Mouse (Mus musculus) E14TG2a.4 (cell line): ENCODE data around the gene Yaf2.

Experiments
- CTCF ChIP-seq: conservative IDR thresholded peaks from 2 replicates; pipeline ENCODE4 v1.5.1; 2014; ENCODE audit warnings: low read length
- NANOG ChIP-seq: IDR thresholded peaks from 2 replicates; pipeline ENCODE4 v1.6.1; 2014; ENCODE audit warnings: borderline replicate concordance, low read length, mixed read lengths
- POU5F1 ChIP-seq: IDR thresholded peaks from 2 replicates; pipeline ENCODE4 v1.6.1; 2014; ENCODE audit warnings: low read length, borderline replicate concordance

GRCm38 (mm10) chr15:93276276-93276675, 60.5 kb downstream of the Yaf2 start:
- TF ChIP-seq CTCF (no peak), POU5F1 (no peak), NANOG (no peak)
